Mouse (Mus musculus) lung, embryonic 14.5 days (tissue): ENCODE measurements around the gene Tcf7l1. TPM values are rescaled to one million over a fixed set of nuclear protein-coding genes. Genes with fewer than 3 reads are reported as not detected.
A peak's percentile ranks its signal among the peaks of the same experiment; 100 is the strongest.

ENCODE experiments used
- ATAC-seq: fragments of 200-750 bp; cut with Nextera tagmentation; 2 replicates; pipeline ENCODE4 v1.8.0; 2017; ENCODE audit warnings: mild to moderate bottlenecking, moderate TSS enrichment, moderate library complexity; ENCODE audit not compliant: insufficient read depth
- DNase-seq: peaks from one replicate; pipeline ENCODE4 v3.0.0-alpha.2; 2015
- H3K27ac ChIP-seq: fragments of 300-500 bp; sonication (generic); 2 replicates; pipeline ENCODE4 v1.5.1; 2014; ENCODE audit warnings: low read depth, mild to moderate bottlenecking, moderate library complexity
- H3K27me3 ChIP-seq: fragments of 300-500 bp; sonication (generic); 2 replicates; pipeline ENCODE4 v1.6.1; 2014; ENCODE audit warnings: low read length, control low read depth; ENCODE audit not compliant: insufficient read depth
- H3K36me3 ChIP-seq: fragments of 300-500 bp; sonication (generic); 2 replicates; pipeline ENCODE4 v1.6.1; 2014; ENCODE audit warnings: control low read depth; ENCODE audit not compliant: insufficient read depth
- H3K4me1 ChIP-seq: fragments of 300-500 bp; sonication (generic); 2 replicates; pipeline ENCODE4 v1.6.1; 2014; ENCODE audit warnings: antibody characterized with exemption, control low read depth; ENCODE audit not compliant: insufficient read depth
- H3K4me2 ChIP-seq: fragments of 300-500 bp; sonication (generic); 2 replicates; pipeline ENCODE4 v1.6.1; 2014; ENCODE audit warnings: mild to moderate bottlenecking
- H3K4me3 ChIP-seq: fragments of 300-500 bp; sonication (generic); 2 replicates; pipeline ENCODE4 v1.5.1; 2014; ENCODE audit warnings: low read depth, low read length
- H3K9ac ChIP-seq: fragments of 300-500 bp; sonication (generic); 2 replicates; pipeline ENCODE4 v1.6.1; 2014
- H3K9me3 ChIP-seq: fragments of 300-500 bp; sonication (generic); 2 replicates; pipeline ENCODE4 v1.6.1; 2016; ENCODE audit warnings: low read depth, low read length, control low read depth
- CTCF ChIP-seq: IDR thresholded peaks from 2 replicates; pipeline ENCODE4 v1.5.1; 2016; ENCODE audit warnings: antibody characterized with exemption, low read depth
- WGBS: fragments of 180-500 bp; shearing (Covaris S2); extraction: QIAGEN DNeasy Blood & Tissue Kit; methylation state at CpG from one replicate; pipeline ENCODE4 v1.1.7; 2014; 5-methylcytosine and 5-hydroxymethylcytosine counted together
- polyA plus RNA-seq: library from polyadenylated mRNA; unstranded; fragments of >200 nt; fragmentation: Nextera tagmentation; extraction: Ambion mirVana; gene quantifications from 2 replicates; pipeline ENCODE4 v1.2.1, GENCODE M21; 2014

Gene Tcf7l1
- polyA plus RNA-seq, 1 experiment from 2014 or later = 41.1 TPM

- no peak for ATAC-seq
- WGBS = 89% methylated on average over 16 of the region's 16 CpGs
- H3K4me3 ChIP-seq = no peak overlapping the region
- no peak for DNase-seq
- no peak overlapping the region for H3K27ac ChIP-seq
- peaks cover 56% of the 10 kb centered on the region for H3K36me3 ChIP-seq
- no peaks in the 10 kb centered on the region for H3K4me1 ChIP-seq
- H3K27me3 ChIP-seq = no peaks in the 10 kb centered on the region
- H3K4me2 ChIP-seq = no peak overlapping the region
- TF ChIP-seq CTCF = no peak
- H3K9me3 ChIP-seq = no peaks in the 10 kb centered on the region
- H3K9ac ChIP-seq = no peak overlapping the region
These were observed 161.8 kb downstream of the Tcf7l1 start for GRCm38 (mm10) chr6:72627276-72627675.

GRCm38 (mm10) chr6:72626391-72626790, 162.7 kb downstream of the Tcf7l1 start:
- WGBS = 82% methylated on average over 7 of the region's 7 CpGs
- Histone ChIP-seq H3K4me3 (no peak overlapping the region), H3K4me2 (no peak overlapping the region), H3K27ac (no peak overlapping the region), H3K27me3 (no peaks in the 10 kb centered on the region), H3K36me3 (peaks cover 48% of the 10 kb centered on the region), H3K9me3 (no peaks in the 10 kb centered on the region), H3K9ac (no peak overlapping the region), H3K4me1 (no peaks in the 10 kb centered on the region)
- no peak for TF ChIP-seq CTCF
- DNase-seq (no peak), ATAC-seq (no peak)

GRCm38 (mm10) chr6:72623661-72624402, 165.2 kb downstream of the Tcf7l1 start:
- Histone ChIP-seq H3K27me3 (no peaks in the 10 kb centered on the region), H3K4me3 (no peak overlapping the region), H3K9ac (no peak overlapping the region), H3K36me3 (peaks cover 25% of the 10 kb centered on the region), H3K4me1 (no peaks in the 10 kb centered on the region), H3K27ac (no peak overlapping the region), H3K9me3 (no peaks in the 10 kb centered on the region), H3K4me2 (no peak overlapping the region)
- TF ChIP-seq CTCF = no peak
- no peak for ATAC-seq
- no peak for DNase-seq
- WGBS = 87% methylated on average over 8 of the region's 8 CpGs

GRCm38 (mm10) chr6:72622917-72623316, 166.1 kb downstream of the Tcf7l1 start:
- no peak for TF ChIP-seq CTCF
- ATAC-seq = no peak
- H3K4me3 ChIP-seq = no peak overlapping the region
- H3K4me1 ChIP-seq = no peaks in the 10 kb centered on the region
- no peak overlapping the region for H3K4me2 ChIP-seq
- H3K27ac ChIP-seq = no peak overlapping the region
- H3K9ac ChIP-seq = no peak overlapping the region
- 38% methylated on average over 3 of the region's 3 CpGs for WGBS
- no peaks in the 10 kb centered on the region for H3K27me3 ChIP-seq
- H3K36me3 ChIP-seq = peaks cover 21% of the 10 kb centered on the region
- H3K9me3 ChIP-seq = no peaks in the 10 kb centered on the region
- DNase-seq = no peak

GRCm38 (mm10) chr6:72620920-72621319, 168.1 kb downstream of the Tcf7l1 start:
- Histone ChIP-seq H3K9me3 (no peaks in the 10 kb centered on the region), H3K9ac (no peak overlapping the region), H3K36me3 (0 out of 2 replicates have a peak, but pooled peaks cover 3% of the 10 kb centered on the region), H3K27ac (no peak overlapping the region), H3K27me3 (no peaks in the 10 kb centered on the region), H3K4me3 (no peak overlapping the region), H3K4me2 (no peak overlapping the region), H3K4me1 (peaks cover 6% of the 10 kb centered on the region; the same call in 1 of the 2 replicates)
- ATAC-seq = no peak
- TF ChIP-seq CTCF = no peak
- DNase-seq = no peak
- 63% methylated on average over 5 of the region's 5 CpGs for WGBS

- no peak; the same call in 1 of the 2 replicates for ATAC-seq
- DNase-seq = peak; percentile 50
- peak overlapping the region; percentile 21 for H3K4me2 ChIP-seq
- no peak overlapping the region for H3K4me3 ChIP-seq
- no peak overlapping the region for H3K9ac ChIP-seq
- H3K4me1 ChIP-seq = peaks cover 14% of the 10 kb centered on the region
- H3K9me3 ChIP-seq = no peaks in the 10 kb centered on the region
- no peak for TF ChIP-seq CTCF
- WGBS = 34% methylated on average over 12 of the region's 12 CpGs
- H3K36me3 ChIP-seq = 0 out of 2 replicates have a peak, but pooled peaks cover 3% of the 10 kb centered on the region
- H3K27me3 ChIP-seq = no peaks in the 10 kb centered on the region
- peak overlapping the region; percentile 71 for H3K27ac ChIP-seq
These were observed 169.1 kb downstream of the Tcf7l1 start for GRCm38 (mm10) chr6:72619734-72620532.
